Mouse (Mus musculus) myocyte (in vitro differentiated cells): ENCODE measurements at regions not wholly inside any gene's neighbourhood (a gene's known extent, or its start where the extent isn't known, plus 50 kb on each side); places are given as distances from the start of the nearest gene placed in this dataset.

Source experiments
- H3K27me3 ChIP-seq: one replicate; pipeline ENCODE4 v1.6.1; 2011; ENCODE audit not compliant: control insufficient read depth, insufficient read depth, insufficient read length
- H3K36me3 ChIP-seq: one replicate; pipeline ENCODE4 v1.6.1; 2011; ENCODE audit not compliant: control insufficient read depth, insufficient read depth
- H3K4me2 ChIP-seq: one replicate; pipeline ENCODE4 v1.6.1; 2011; ENCODE audit warnings: low read depth, control low read depth
- H3K4me3 ChIP-seq: one replicate; pipeline ENCODE4 v1.5.1; 2011; ENCODE audit warnings: mild to moderate bottlenecking, control low read depth, moderate library complexity
- H3K79me2 ChIP-seq: one replicate; pipeline ENCODE4 v1.6.1; 2011; ENCODE audit not compliant: control insufficient read depth, insufficient read depth
- H3ac ChIP-seq: one replicate; pipeline ENCODE4 v1.6.1; 2011; ENCODE audit not compliant: control insufficient read depth, insufficient read length
- CEBPB ChIP-seq: IDR thresholded peaks from 2 replicates; pipeline ENCODE4 v1.6.1; 2011; ENCODE audit warnings: mild to moderate bottlenecking, moderate library complexity; ENCODE audit not compliant: poor library complexity, insufficient read depth, severe bottlenecking
- E2F4 ChIP-seq: IDR thresholded peaks from one replicate; pipeline ENCODE4 v1.6.1; 2011; ENCODE audit warnings: mild to moderate bottlenecking, control low read depth, moderate library complexity; ENCODE audit not compliant: insufficient read depth
- MAX ChIP-seq: IDR thresholded peaks from one replicate; pipeline ENCODE4 v1.6.1; 2011; ENCODE audit warnings: low read depth, mild to moderate bottlenecking, control low read depth
- MYOD1 ChIP-seq, 3 experiments: IDR thresholded peaks; one replicate each; pipeline ENCODE4 v1.6.1; 2011; ENCODE audit warnings: control low read depth in 2 of 3, low read depth in 2 of 3, mild to moderate bottlenecking in 2 of 3, moderate library complexity in 1 of 3; ENCODE audit not compliant: insufficient read length in 2 of 3, control insufficient read depth in 1 of 3
- MYOG ChIP-seq, 3 experiments: IDR thresholded peaks; one replicate each; pipeline ENCODE4 v1.6.1; 2011; ENCODE audit warnings: control low read depth in 2 of 3, low read depth in 2 of 3, mild to moderate bottlenecking in 2 of 3; ENCODE audit not compliant: insufficient read length in 2 of 3, control insufficient read depth in 1 of 3, insufficient read depth in 1 of 3
- POLR2A ChIP-seq: IDR thresholded peaks from one replicate; pipeline ENCODE4 v1.6.1; 2011; ENCODE audit warnings: low read depth, mild to moderate bottlenecking, control low read depth, moderate library complexity; ENCODE audit not compliant: insufficient read length
- POLR2AphosphoS2 ChIP-seq: IDR thresholded peaks from one replicate; pipeline ENCODE4 v1.6.1; 2011; ENCODE audit warnings: low read depth, control low read depth; ENCODE audit not compliant: insufficient read length
- REST ChIP-seq: IDR thresholded peaks from one replicate; pipeline ENCODE4 v1.6.1; 2011; ENCODE audit warnings: mild to moderate bottlenecking, control low read depth, moderate library complexity; ENCODE audit not compliant: insufficient read depth, insufficient read length
- SRF ChIP-seq: IDR thresholded peaks from one replicate; pipeline ENCODE4 v1.6.1; 2011; ENCODE audit warnings: low read depth; ENCODE audit not compliant: control insufficient read depth, insufficient read length
- TCF12 ChIP-seq: IDR thresholded peaks from one replicate; pipeline ENCODE4 v1.6.1; 2011; ENCODE audit warnings: mild to moderate bottlenecking, control low read depth; ENCODE audit not compliant: poor library complexity, insufficient read depth, severe bottlenecking
- TCF3 ChIP-seq: IDR thresholded peaks from one replicate; pipeline ENCODE4 v1.6.1; 2011; ENCODE audit warnings: low read depth, control low read depth; ENCODE audit not compliant: insufficient read length
- USF1 ChIP-seq: IDR thresholded peaks from one replicate; pipeline ENCODE4 v1.6.1; 2011; ENCODE audit warnings: low read depth, mild to moderate bottlenecking, control low read depth, moderate library complexity

- Histone ChIP-seq H3K79me2 (no peaks in the 10 kb centered on the region), H3K27me3 (no peaks in the 10 kb centered on the region), H3K36me3 (no peaks in the 10 kb centered on the region), H3K4me2 (no peak overlapping the region), H3K4me3 (no peak overlapping the region), H3ac (no peak overlapping the region)
- TF ChIP-seq USF1 (no peak), REST (no peak), TCF3 (no peak), MYOG (IDR thresholded peaks at IDR 0.05; ENCODE audit: control insufficient read depth in 1 of 3, insufficient read depth in 1 of 3, insufficient read length in 2 of 3, low read depth in 2 of 3) (no peak), POLR2AphosphoS2 (no peak), MYOD1 (IDR thresholded peaks at IDR 0.05; ENCODE audit: control insufficient read depth in 1 of 3, insufficient read length in 2 of 3, low read depth in 2 of 3) (no peak), E2F4 (no peak), CEBPB (no peak), MAX (no peak), TCF12 (no peak), SRF (no peak), POLR2A (no peak)
Measured at GRCm38 (mm10) chr12:25771856-25772255, 643.2 kb downstream of the Rnf144a start.

- Histone ChIP-seq H3K4me3 (no peak overlapping the region), H3ac (no peak overlapping the region), H3K4me2 (no peak overlapping the region), H3K79me2 (no peaks in the 10 kb centered on the region), H3K36me3 (no peaks in the 10 kb centered on the region), H3K27me3 (no peaks in the 10 kb centered on the region)
- no peak for TF ChIP-seq CEBPB
- TF ChIP-seq MAX: no peak
- no peak for TF ChIP-seq TCF3
- TF ChIP-seq USF1: no peak
- TF ChIP-seq E2F4: no peak
- TF ChIP-seq POLR2A: no peak
- TF ChIP-seq TCF12: no peak
- no peak for TF ChIP-seq MYOD1 (IDR thresholded peaks at IDR 0.05; ENCODE audit: control insufficient read depth in 1 of 3, insufficient read length in 2 of 3, low read depth in 2 of 3)
- no peak for TF ChIP-seq REST
Measured at GRCm38 (mm10) chr12:25768644-25769043, 646.4 kb downstream of the Rnf144a start.

DNA sequence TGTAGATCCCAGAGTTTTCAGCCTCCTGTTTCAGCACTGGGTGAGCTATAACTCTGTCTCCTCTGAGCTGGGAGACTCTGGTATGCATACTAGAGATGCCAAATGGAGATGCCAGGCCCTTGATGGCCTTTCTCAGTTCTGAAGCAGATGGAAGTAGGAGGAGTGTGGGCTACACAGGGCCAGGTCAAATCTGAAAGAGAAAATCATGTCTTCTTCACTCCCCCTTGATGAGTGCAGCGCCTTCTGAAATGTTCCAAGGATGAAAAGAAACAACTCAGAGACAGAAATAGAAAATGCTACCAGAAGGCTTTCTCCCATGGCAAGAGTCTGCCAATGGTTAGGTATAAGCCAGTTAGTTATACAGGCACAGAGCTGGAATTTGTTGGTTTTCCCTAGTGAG lies 652.0 kb downstream of the Rnf144a start:
- Histone ChIP-seq H3K27me3 (no peaks in the 10 kb centered on the region), H3K79me2 (no peaks in the 10 kb centered on the region), H3ac (no peak overlapping the region), H3K36me3 (no peaks in the 10 kb centered on the region), H3K4me2 (no peak overlapping the region), H3K4me3 (no peak overlapping the region)
- TF ChIP-seq POLR2AphosphoS2 (no peak), CEBPB (no peak), SRF (no peak), TCF3 (no peak)

GRCm38 (mm10) chr12:25757014-25757413 lies 658.0 kb downstream of the Rnf144a start:
- Histone ChIP-seq H3ac (no peak overlapping the region), H3K4me2 (no peak overlapping the region), H3K79me2 (no peaks in the 10 kb centered on the region), H3K27me3 (no peaks in the 10 kb centered on the region), H3K4me3 (no peak overlapping the region), H3K36me3 (no peaks in the 10 kb centered on the region)
- TF ChIP-seq CEBPB (no peak), USF1 (no peak), E2F4 (no peak), POLR2A (no peak), MAX (no peak), MYOG (IDR thresholded peaks at IDR 0.05; ENCODE audit: control insufficient read depth in 1 of 3, insufficient read depth in 1 of 3, insufficient read length in 2 of 3, low read depth in 2 of 3) (no peak), MYOD1 (IDR thresholded peaks at IDR 0.05; ENCODE audit: control insufficient read depth in 1 of 3, insufficient read length in 2 of 3, low read depth in 2 of 3) (no peak), REST (no peak), SRF (no peak), TCF12 (no peak), TCF3 (no peak), POLR2AphosphoS2 (no peak)

- Histone ChIP-seq H3ac (no peak overlapping the region), H3K36me3 (no peaks in the 10 kb centered on the region), H3K4me2 (no peak overlapping the region), H3K4me3 (no peak overlapping the region), H3K27me3 (no peaks in the 10 kb centered on the region), H3K79me2 (no peaks in the 10 kb centered on the region)
- no peak for TF ChIP-seq E2F4
- no peak for TF ChIP-seq REST
- TF ChIP-seq TCF12: no peak
- no peak for TF ChIP-seq USF1
Measured at GRCm38 (mm10) chr12:25733801-25734200, 636.9 kb upstream of the Id2 start.
